Mouse (Mus musculus): ENCODE measurements at regions not wholly inside any gene's neighbourhood (a gene's known extent, or its start where the extent isn't known, plus 50 kb on each side); places are given as distances from the start of the nearest gene placed in this dataset.

DNA sequence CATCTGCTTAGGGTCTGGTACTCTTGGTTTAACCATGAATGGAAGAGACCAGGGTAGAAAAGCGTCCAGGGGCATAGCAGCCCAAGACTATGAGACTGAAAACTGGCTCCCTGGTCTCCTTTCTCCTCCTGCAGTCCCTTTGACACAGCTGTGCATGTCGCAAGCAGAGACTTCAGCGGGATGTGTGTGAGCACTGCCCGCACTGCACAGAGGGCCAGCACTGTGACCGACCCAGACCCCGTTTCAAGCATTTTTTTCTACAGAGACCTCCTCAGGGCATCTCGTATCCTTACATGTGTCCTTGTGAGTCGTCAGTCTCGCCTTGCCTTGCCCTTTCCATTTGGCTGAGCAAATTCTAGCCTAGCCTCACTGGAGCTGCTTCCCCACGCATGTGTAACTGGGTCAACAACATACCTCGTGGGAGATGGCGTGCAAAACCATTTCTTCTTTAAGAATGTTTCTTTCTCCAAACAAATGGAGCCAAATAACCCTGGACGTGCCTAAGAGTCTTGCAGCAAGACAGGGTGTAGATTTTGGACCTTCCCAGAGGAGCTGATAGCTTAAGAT lies 82.6 kb downstream of the Fam110c start:
- no peak for ATAC-seq (ENCODE audit: low FRiP score)
- no peak overlapping the region for H3K4me3 ChIP-seq (ENCODE audit: low read depth, low read length)
- H3K27me3 ChIP-seq (ENCODE audit: insufficient read depth, low read length): no peaks in the 10 kb centered on the region
- WGBS: 74% methylated on average over 13 of the region's 13 CpGs
- H3K27ac ChIP-seq (ENCODE audit: low read depth, low read length): no peak overlapping the region
- H3K9ac ChIP-seq (replicated peaks; ENCODE audit: low read length, poor library complexity, severe bottlenecking): no peak overlapping the region
- no peak for DNase-seq (ENCODE audit: low spot score)
- no peaks in the 10 kb centered on the region for H3K9me3 ChIP-seq (ENCODE audit: low read length)
- no peak overlapping the region for H3K4me2 ChIP-seq (ENCODE audit: low read depth, low read length, poor library complexity, severe bottlenecking)
- H3K36me3 ChIP-seq (ENCODE audit: insufficient read depth, low read length): no peaks in the 10 kb centered on the region
- H3K4me1 ChIP-seq (ENCODE audit: insufficient read depth, low read length): no peaks in the 10 kb centered on the region
- no peak for TF ChIP-seq CTCF (IDR thresholded peaks at IDR 0.05)

DNA sequence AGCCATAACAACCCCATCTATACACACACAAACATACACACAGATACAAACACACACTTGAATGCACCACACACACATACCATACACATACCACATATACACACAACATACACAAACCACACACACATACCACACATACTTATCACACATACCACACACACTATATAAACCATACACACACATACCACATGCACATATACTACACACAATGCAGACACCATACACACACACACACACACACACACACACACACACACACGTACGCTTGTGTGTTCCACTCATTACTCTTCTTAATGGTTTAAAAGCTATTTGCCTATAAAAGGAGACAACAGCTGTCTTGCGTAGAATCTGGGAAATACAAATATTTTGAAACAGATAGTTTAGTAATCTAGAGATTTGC lies 83.1 kb upstream of the Gm6993 start:
- no peak overlapping the region for H3K9ac ChIP-seq (replicated peaks; ENCODE audit: low read length, poor library complexity, severe bottlenecking)
- 92% methylated on average over 3 of the region's 3 CpGs for WGBS
- no peak for ATAC-seq (ENCODE audit: low FRiP score)
- no peaks in the 10 kb centered on the region for H3K4me1 ChIP-seq (ENCODE audit: insufficient read depth, low read length)
- TF ChIP-seq CTCF (IDR thresholded peaks at IDR 0.05): no peak
- no peak for DNase-seq (ENCODE audit: low spot score)
- no peak overlapping the region for H3K27ac ChIP-seq (ENCODE audit: low read depth, low read length)
- no peak overlapping the region for H3K4me2 ChIP-seq (ENCODE audit: low read depth, low read length, poor library complexity, severe bottlenecking)
- H3K9me3 ChIP-seq (ENCODE audit: low read length): no peaks in the 10 kb centered on the region
- H3K27me3 ChIP-seq (ENCODE audit: insufficient read depth, low read length): no peaks in the 10 kb centered on the region
- H3K4me3 ChIP-seq (ENCODE audit: low read depth, low read length): no peak overlapping the region
- H3K36me3 ChIP-seq (ENCODE audit: insufficient read depth, low read length): no peaks in the 10 kb centered on the region

DNA sequence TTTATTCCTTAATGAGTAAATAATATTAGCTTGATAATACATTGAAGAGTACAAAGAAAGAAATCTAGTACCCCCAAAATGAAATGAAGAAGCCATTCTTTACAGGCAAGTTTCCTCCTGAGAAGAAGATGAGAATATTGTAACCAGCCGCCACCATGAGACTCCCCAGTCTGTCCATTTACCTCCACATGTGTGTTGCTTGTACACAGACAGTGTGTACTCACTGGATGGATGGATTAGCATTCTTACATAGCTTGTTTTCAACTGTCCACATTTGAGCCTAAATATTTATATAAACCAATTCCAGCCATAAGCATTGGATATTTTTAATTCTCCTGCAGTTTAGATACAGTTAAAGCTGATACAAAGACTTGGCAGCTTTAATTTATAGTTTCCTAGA lies 82.7 kb upstream of the Gm6993 start:
- no peak overlapping the region for H3K4me2 ChIP-seq (ENCODE audit: low read depth, low read length, poor library complexity, severe bottlenecking)
- H3K9ac ChIP-seq (replicated peaks; ENCODE audit: low read length, poor library complexity, severe bottlenecking): no peak overlapping the region
- H3K4me3 ChIP-seq (ENCODE audit: low read depth, low read length): no peak overlapping the region
- no peak overlapping the region for H3K27ac ChIP-seq (ENCODE audit: low read depth, low read length)
- no peaks in the 10 kb centered on the region for H3K36me3 ChIP-seq (ENCODE audit: insufficient read depth, low read length)
- DNase-seq (ENCODE audit: low spot score) (no peak), ATAC-seq (ENCODE audit: low FRiP score) (no peak)
- no peaks in the 10 kb centered on the region for H3K4me1 ChIP-seq (ENCODE audit: insufficient read depth, low read length)
- 90% methylated on average over 1 of the region's 1 CpGs for WGBS
- TF ChIP-seq CTCF (IDR thresholded peaks at IDR 0.05): no peak
- no peaks in the 10 kb centered on the region for H3K9me3 ChIP-seq (ENCODE audit: low read length)
- no peaks in the 10 kb centered on the region for H3K27me3 ChIP-seq (ENCODE audit: insufficient read depth, low read length)

DNA sequence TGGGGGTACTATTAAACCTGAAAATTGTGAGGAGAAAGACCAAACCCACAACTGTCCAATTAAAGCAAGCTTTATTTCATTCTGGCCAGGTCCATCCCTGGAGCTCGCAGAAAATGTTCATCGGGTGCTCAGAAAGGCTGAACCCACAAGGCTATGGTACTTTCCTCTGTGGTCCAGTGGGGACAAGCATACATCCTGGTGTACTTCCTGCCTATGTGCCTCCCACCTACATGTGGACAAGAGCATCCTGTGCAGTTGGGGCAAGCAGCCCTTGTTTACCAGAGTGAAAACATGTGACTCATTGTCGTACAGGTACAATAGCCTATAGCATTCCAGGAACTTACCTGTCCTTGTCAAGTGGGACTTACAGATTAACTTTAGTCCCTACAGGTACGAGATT lies 81.7 kb upstream of the Gm6993 start:
- no peak for ATAC-seq (ENCODE audit: low FRiP score)

DNA sequence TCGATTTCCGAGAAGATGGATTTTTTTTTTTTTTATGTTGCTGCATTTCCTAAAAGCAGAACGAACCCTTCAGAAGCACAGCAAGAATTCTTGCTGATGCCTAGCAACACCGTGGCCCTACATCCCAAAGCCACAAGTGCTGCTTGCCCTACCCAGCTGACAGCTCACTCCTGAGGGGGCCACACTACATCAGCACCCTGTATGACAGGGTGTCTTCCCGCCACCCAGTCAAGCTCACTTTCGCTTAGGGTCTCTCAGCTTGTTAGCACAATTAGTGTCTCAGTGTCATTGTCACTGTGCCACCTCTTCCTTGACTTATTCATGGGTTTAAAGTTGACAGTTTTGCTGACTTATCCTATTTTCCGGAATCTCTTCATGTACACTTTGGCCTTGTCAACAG lies 81.2 kb upstream of the Gm6993 start:
- H3K36me3 ChIP-seq (ENCODE audit: insufficient read depth, low read length): no peaks in the 10 kb centered on the region
- ATAC-seq (ENCODE audit: low FRiP score) (no peak), DNase-seq (ENCODE audit: low spot score) (no peak)
- no peak for TF ChIP-seq CTCF (IDR thresholded peaks at IDR 0.05)
- H3K4me1 ChIP-seq (ENCODE audit: insufficient read depth, low read length): no peaks in the 10 kb centered on the region
- H3K27ac ChIP-seq (ENCODE audit: low read depth, low read length): no peak overlapping the region
- H3K4me3 ChIP-seq (ENCODE audit: low read depth, low read length): no peak overlapping the region
- WGBS: 74% methylated on average over 7 of the region's 7 CpGs
- no peak overlapping the region for H3K9ac ChIP-seq (replicated peaks; ENCODE audit: low read length, poor library complexity, severe bottlenecking)
- H3K27me3 ChIP-seq (ENCODE audit: insufficient read depth, low read length): no peaks in the 10 kb centered on the region
- no peak overlapping the region for H3K4me2 ChIP-seq (ENCODE audit: low read depth, low read length, poor library complexity, severe bottlenecking)
- H3K9me3 ChIP-seq (ENCODE audit: low read length): no peaks in the 10 kb centered on the region

More for the DNA sequence above, 81.7 kb upstream of the Gm6993 start:
- no peaks in the 10 kb centered on the region for H3K27me3 ChIP-seq (ENCODE audit: insufficient read depth, low read length)
- no peak for DNase-seq (ENCODE audit: low spot score)
- 90% methylated on average over 4 of the region's 4 CpGs for WGBS
- H3K9ac ChIP-seq (replicated peaks; ENCODE audit: low read length, poor library complexity, severe bottlenecking): no peak overlapping the region
- no peaks in the 10 kb centered on the region for H3K4me1 ChIP-seq (ENCODE audit: insufficient read depth, low read length)
- no peaks in the 10 kb centered on the region for H3K9me3 ChIP-seq (ENCODE audit: low read length)
- no peak overlapping the region for H3K4me3 ChIP-seq (ENCODE audit: low read depth, low read length)
- TF ChIP-seq CTCF (IDR thresholded peaks at IDR 0.05): no peak
- H3K36me3 ChIP-seq (ENCODE audit: insufficient read depth, low read length): no peaks in the 10 kb centered on the region
- no peak overlapping the region for H3K4me2 ChIP-seq (ENCODE audit: low read depth, low read length, poor library complexity, severe bottlenecking)
- H3K27ac ChIP-seq (ENCODE audit: low read depth, low read length): no peak overlapping the region

DNA sequence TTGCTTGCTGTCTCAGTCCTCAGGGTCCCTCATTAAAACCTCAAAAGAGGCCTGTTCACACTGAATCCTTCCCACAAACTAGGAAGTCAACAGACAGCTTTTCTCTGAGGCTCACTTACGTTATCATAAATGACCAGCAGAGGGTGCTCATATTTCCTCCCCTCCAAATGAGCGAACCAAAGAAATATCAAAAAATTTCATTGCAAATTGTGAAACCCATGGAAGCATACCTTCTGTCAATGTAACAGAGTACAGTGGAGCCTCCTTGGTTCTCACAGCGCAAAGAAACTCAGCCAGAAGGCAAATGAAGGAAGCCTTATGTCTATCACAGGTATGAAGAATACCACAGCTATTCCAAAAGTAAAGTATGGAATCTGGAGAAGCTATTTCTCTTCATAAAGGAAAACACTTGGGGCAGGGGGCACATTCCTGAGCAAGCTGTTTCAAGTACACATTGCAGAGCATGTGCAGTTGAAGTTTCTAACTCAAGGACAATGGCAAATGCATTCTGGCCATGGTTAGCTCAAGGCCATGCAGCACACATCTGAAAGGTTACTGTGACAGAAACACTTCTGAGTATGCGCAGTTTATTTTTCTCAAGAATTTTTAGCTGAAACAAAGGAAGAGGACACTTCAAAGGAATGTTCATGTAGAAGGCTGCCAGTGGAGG lies 72.2 kb upstream of the Gm6993 start:
- Histone ChIP-seq H3K36me3 (ENCODE audit: insufficient read depth, low read length) (no peaks in the 10 kb centered on the region), H3K9ac (replicated peaks; ENCODE audit: low read length, poor library complexity, severe bottlenecking) (no peak overlapping the region), H3K9me3 (ENCODE audit: low read length) (no peaks in the 10 kb centered on the region), H3K4me2 (ENCODE audit: low read depth, low read length, poor library complexity, severe bottlenecking) (no peak overlapping the region), H3K4me3 (ENCODE audit: low read depth, low read length) (no peak overlapping the region), H3K27ac (ENCODE audit: low read depth, low read length) (no peak overlapping the region), H3K4me1 (ENCODE audit: insufficient read depth, low read length) (no peaks in the 10 kb centered on the region), H3K27me3 (ENCODE audit: insufficient read depth, low read length) (no peaks in the 10 kb centered on the region)
- WGBS: 65% methylated on average over 4 of the region's 4 CpGs
- peak; percentile 50 for DNase-seq (ENCODE audit: low spot score)
- ATAC-seq (ENCODE audit: low FRiP score): no peak
- TF ChIP-seq CTCF (IDR thresholded peaks at IDR 0.05): peak; percentile 73

Measured in midbrain, postnatal 0 days (tissue).